Mouse (Mus musculus) lung, postnatal 0 days (tissue): Measurements from ENCODE around the gene Klrc3.

Source experiments
- CTCF ChIP-seq: IDR thresholded peaks from 2 replicates; pipeline ENCODE4 v1.5.1; 2016; ENCODE audit warnings: antibody characterized with exemption, mild to moderate bottlenecking
- EP300 ChIP-seq: IDR thresholded peaks from 2 replicates; pipeline ENCODE4 v1.6.1; 2016; ENCODE audit warnings: antibody characterized with exemption, mild to moderate bottlenecking, control low read depth

- TF ChIP-seq EP300 (no peak), CTCF (no peak)
These were observed 19.4 kb downstream of the Klrc3 start, which contains the start of gene Klrk1 for GRCm38 (mm10) chr6:129623735-129624134.
